9 mouse cellular contexts compared by ENCODE assay signal in genomic region chr1:106511593-106511992, GRCm38 (mm10).
A peak's percentile ranks its signal among the peaks of the same experiment; 100 is the strongest.
DNase-seq lines count a peak whose midpoint lies in the region; ATAC-seq and TF ChIP-seq lines count a peak whose summit lies in the region.
"Had no signal": no experiment of that assay in that cellular context is flagged by ENCODE, and none has a peak within 500 bp of the region (broad histone marks: within the 10 kb centered on the region; RNA-seq: fewer than 3 reads in every experiment).

No protein-coding gene starts in this region.

- no peak overlapping the region for H3K9ac ChIP-seq in embryonic facial prominence, embryonic 12.5 days
- H3K9ac ChIP-seq in heart, embryonic 15.5 days: no peak overlapping the region
- no peak overlapping the region for H3K9ac ChIP-seq in liver, postnatal 0 days (replicated peaks)
- H3K9ac ChIP-seq in neural tube, embryonic 13.5 days: no peak overlapping the region
- H3K9ac ChIP-seq in stomach, postnatal 0 days (ENCODE audit: low read length): no peak overlapping the region
- H3K9ac ChIP-seq: embryonic facial prominence, embryonic 13.5 days had no signal

- TF ChIP-seq CTCF in liver, postnatal 0 days (IDR thresholded peaks at IDR 0.05; ENCODE audit: low read depth): peak; percentile 89
- peak; percentile 99 for TF ChIP-seq CTCF in stomach, postnatal 0 days (IDR thresholded peaks at IDR 0.05; ENCODE audit: low read depth)

- H3K36me3 ChIP-seq in embryonic facial prominence, embryonic 12.5 days: no peaks in the 10 kb centered on the region
- H3K36me3 ChIP-seq in heart, embryonic 15.5 days: no peaks in the 10 kb centered on the region
- no peaks in the 10 kb centered on the region for H3K36me3 ChIP-seq in liver, postnatal 0 days (replicated peaks; ENCODE audit: insufficient read depth, low read length)
- no peaks in the 10 kb centered on the region for H3K36me3 ChIP-seq in neural tube, embryonic 13.5 days
- H3K36me3 ChIP-seq in stomach, postnatal 0 days (ENCODE audit: control insufficient read depth, insufficient read depth, low read length): no peaks in the 10 kb centered on the region
- H3K36me3 ChIP-seq: embryonic facial prominence, embryonic 13.5 days had no signal

- no peaks in the 10 kb centered on the region for H3K4me1 ChIP-seq in embryonic facial prominence, embryonic 12.5 days
- peaks cover 11% of the 10 kb centered on the region; the same call in 1 of the 2 replicates for H3K4me1 ChIP-seq in heart, embryonic 15.5 days (replicated peaks)
- no peaks in the 10 kb centered on the region for H3K4me1 ChIP-seq in liver, postnatal 0 days (ENCODE audit: insufficient read depth)
- H3K4me1 ChIP-seq in neural tube, embryonic 13.5 days (replicated peaks): no peaks in the 10 kb centered on the region
- H3K4me1 ChIP-seq in stomach, postnatal 0 days (replicated peaks; ENCODE audit: control insufficient read depth, insufficient read depth): no peaks in the 10 kb centered on the region

- H3K27ac ChIP-seq in embryonic facial prominence, embryonic 12.5 days: no peak overlapping the region
- no peak overlapping the region for H3K27ac ChIP-seq in heart, embryonic 15.5 days
- H3K27ac ChIP-seq in liver, postnatal 0 days (ENCODE audit: low read depth): no peak overlapping the region
- no peak overlapping the region for H3K27ac ChIP-seq in neural tube, embryonic 13.5 days (replicated peaks)
- H3K27ac ChIP-seq in stomach, postnatal 0 days (replicated peaks): no peak overlapping the region
- H3K27ac ChIP-seq: embryonic facial prominence, embryonic 13.5 days had no signal

- H3K27me3 ChIP-seq in embryonic facial prominence, embryonic 12.5 days: no peaks in the 10 kb centered on the region
- H3K27me3 ChIP-seq in heart, embryonic 15.5 days: no peaks in the 10 kb centered on the region
- H3K27me3 ChIP-seq in liver, postnatal 0 days (ENCODE audit: insufficient read depth, low read length): no peaks in the 10 kb centered on the region
- no peaks in the 10 kb centered on the region for H3K27me3 ChIP-seq in neural tube, embryonic 13.5 days
- no peaks in the 10 kb centered on the region for H3K27me3 ChIP-seq in stomach, postnatal 0 days (ENCODE audit: control insufficient read depth, insufficient read depth, low read length)
- H3K27me3 ChIP-seq: embryonic facial prominence, embryonic 13.5 days had no signal

- H3K9me3 ChIP-seq in embryonic facial prominence, embryonic 12.5 days: no peaks in the 10 kb centered on the region
- H3K9me3 ChIP-seq in heart, embryonic 15.5 days (replicated peaks): no peaks in the 10 kb centered on the region
- H3K9me3 ChIP-seq in liver, postnatal 0 days (ENCODE audit: low read length): no peaks in the 10 kb centered on the region
- no peaks in the 10 kb centered on the region for H3K9me3 ChIP-seq in neural tube, embryonic 13.5 days
- no peaks in the 10 kb centered on the region for H3K9me3 ChIP-seq in stomach, postnatal 0 days (ENCODE audit: control insufficient read depth, low read length)
- H3K9me3 ChIP-seq: embryonic facial prominence, embryonic 13.5 days had no signal

- no peak overlapping the region for H3K4me3 ChIP-seq in embryonic facial prominence, embryonic 12.5 days
- no peak overlapping the region for H3K4me3 ChIP-seq in heart, embryonic 15.5 days
- H3K4me3 ChIP-seq in liver, postnatal 0 days (ENCODE audit: low read depth, low read length): no peak overlapping the region
- no peak overlapping the region for H3K4me3 ChIP-seq in neural tube, embryonic 13.5 days
- H3K4me3 ChIP-seq in stomach, postnatal 0 days (ENCODE audit: low read depth, low read length): no peak overlapping the region
- H3K4me3 ChIP-seq: embryonic facial prominence, embryonic 13.5 days had no signal

- no peak for TF ChIP-seq EP300 in liver, postnatal 0 days (IDR thresholded peaks at IDR 0.05; ENCODE audit: low read depth)
- TF ChIP-seq EP300 in stomach, postnatal 0 days (optimal IDR thresholded peaks at IDR 0.05): no peak

- WGBS in embryonic facial prominence, embryonic 12.5 days: 27% methylated on average over 6 of the region's 6 CpGs
- WGBS in heart, embryonic 15.5 days: 26% methylated on average over 6 of the region's 6 CpGs
- WGBS in liver, postnatal 0 days (ENCODE audit: insufficient replicate concordance): 15% methylated on average over 6 of the region's 6 CpGs
- 13% methylated on average over 6 of the region's 6 CpGs for WGBS in neural tube, embryonic 13.5 days
- WGBS in stomach, postnatal 0 days: 18% methylated on average over 6 of the region's 6 CpGs

- H3K4me2 ChIP-seq in embryonic facial prominence, embryonic 12.5 days (replicated peaks): no peak overlapping the region
- no peak overlapping the region for H3K4me2 ChIP-seq in heart, embryonic 15.5 days
- no peak overlapping the region for H3K4me2 ChIP-seq in liver, postnatal 0 days (ENCODE audit: low read depth, low read length)
- no peak overlapping the region for H3K4me2 ChIP-seq in neural tube, embryonic 13.5 days
- H3K4me2 ChIP-seq in stomach, postnatal 0 days (replicated peaks; ENCODE audit: low read depth): no peak overlapping the region
- H3K4me2 ChIP-seq: embryonic facial prominence, embryonic 13.5 days had no signal

- 0 out of 2 replicates have a peak, but pooled peaks have one; percentile 67 for ATAC-seq in embryonic facial prominence, embryonic 12.5 days (ENCODE audit: insufficient number of reproducible peaks, insufficient read depth, low FRiP score, low TSS enrichment)
- ATAC-seq in heart, embryonic 15.5 days (replicated peaks; ENCODE audit: insufficient number of reproducible peaks, insufficient read depth, low FRiP score, low read depth): 0 out of 2 replicates have a peak, but pooled peaks have one; percentile 50
- peak; percentile 61 for ATAC-seq in liver, postnatal 0 days
- ATAC-seq in neural tube, embryonic 13.5 days (ENCODE audit: low read depth): peak; percentile 65; the same call in 1 of the 2 replicates
- ATAC-seq in stomach, postnatal 0 days (ENCODE audit: low FRiP score, low TSS enrichment): peak; percentile 85

- peak; percentile 86 to 87 for DNase-seq in B cell, adult 2 months
- DNase-seq in adrenal gland, postnatal 14 days: peak; percentile 88
- peak; percentile 83 for DNase-seq in kidney, postnatal 14 days
- peak; percentile 75 for DNase-seq in liver, postnatal 0 days
- DNase-seq in stomach, postnatal 0 days (ENCODE audit: low spot score): peak; percentile 79
